Mouse (Mus musculus) heart, postnatal 0 days (tissue): ENCODE data around the gene Sec61a2.

ENCODE experiments used
- CTCF ChIP-seq: IDR thresholded peaks from 2 replicates; pipeline ENCODE4 v1.5.1; 2016; ENCODE audit warnings: antibody characterized with exemption, control low read depth, low read depth
- EP300 ChIP-seq: IDR thresholded peaks from 2 replicates; pipeline ENCODE4 v1.6.1; 2016; ENCODE audit warnings: antibody characterized with exemption, low read depth

DNA sequence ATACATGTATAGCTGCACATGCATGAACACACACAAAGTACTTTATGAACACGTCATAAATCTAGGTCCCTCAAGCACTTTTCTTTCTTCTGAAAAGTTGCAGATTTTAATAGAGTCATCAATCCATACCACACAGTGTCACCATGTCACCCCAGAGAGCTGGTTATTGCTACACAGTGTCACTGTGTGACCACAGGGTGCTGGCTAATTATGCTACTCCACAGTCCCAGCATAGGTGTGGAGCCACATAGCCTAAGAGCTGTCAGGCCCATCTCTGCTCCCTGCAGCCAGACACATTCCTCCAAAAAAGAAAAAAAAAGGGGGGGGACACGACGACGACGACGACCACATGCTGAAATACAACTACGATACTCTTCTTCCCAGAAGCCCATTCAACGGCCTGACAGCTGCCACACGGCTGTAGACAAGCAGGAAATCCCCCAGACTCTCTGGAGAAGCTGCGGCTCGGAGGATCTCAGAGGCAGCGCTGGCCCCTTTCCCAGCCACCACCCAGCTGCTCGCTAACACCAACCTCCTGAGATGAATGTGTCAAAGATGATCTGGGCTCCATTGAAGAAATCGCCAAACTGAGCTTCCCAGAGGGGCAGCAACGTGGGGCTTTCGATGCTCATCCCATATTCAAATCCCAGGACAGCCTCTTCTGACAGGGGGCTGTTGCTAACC, 16.2 kb upstream of the Sec61a2 start:
- no peak for TF ChIP-seq EP300
- TF ChIP-seq CTCF = no peak
